Mouse (Mus musculus): ENCODE measurements around the gene Cdk10. TPM values are rescaled to one million over a fixed set of nuclear protein-coding genes. Genes with fewer than 3 reads are reported as not detected.
"Not testable (repeated sequence)": the region's sequence is repeated elsewhere in the genome, so short reads cannot be mapped to it uniquely, and the experiment has no call there.

Cdk10 gene
- 10 to 100 TPM; 21.0 to 32.5 TPM for polyA plus RNA-seq (2017; shearing (Covaris generic))

GRCm38 (mm10) chr8:123224278-123225266 lies at the start of gene Cdk10:
TSS of gene Cdk10 (plus strand) at chr8:123224842.
- peak; percentile 92 for ATAC-seq

DNA sequence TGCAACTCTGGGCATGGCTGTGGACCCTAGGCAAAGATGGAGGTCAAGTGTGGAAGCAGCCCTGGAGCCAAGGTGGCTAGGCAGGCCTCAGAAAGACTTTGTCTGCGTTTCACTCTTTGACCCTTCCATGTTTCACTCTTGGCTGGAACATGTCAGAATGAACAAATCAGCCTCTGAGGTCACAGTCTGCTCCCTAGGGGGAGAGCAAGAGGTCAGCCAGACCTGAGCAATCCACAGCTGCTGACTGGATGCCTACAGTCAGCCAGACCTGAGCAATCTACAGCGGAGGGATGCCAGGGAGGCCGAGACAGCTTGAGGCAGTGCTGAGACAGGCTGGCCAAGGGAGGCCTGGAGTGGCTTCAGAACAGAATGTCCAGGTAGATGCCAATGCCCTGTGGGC lies 43.3 kb upstream of the Cdk10 start:
- ATAC-seq = no peak

- no peak for ATAC-seq
These were observed 38.9 kb upstream of the Cdk10 start, which contains the start of gene Dpep1 for GRCm38 (mm10) chr8:123185566-123186409. TSS of gene Dpep1 (plus strand) at chr8:123186242.

- ATAC-seq = no peak
These were observed 36.6 kb upstream of the Cdk10 start for GRCm38 (mm10) chr8:123188006-123188405.

DNA sequence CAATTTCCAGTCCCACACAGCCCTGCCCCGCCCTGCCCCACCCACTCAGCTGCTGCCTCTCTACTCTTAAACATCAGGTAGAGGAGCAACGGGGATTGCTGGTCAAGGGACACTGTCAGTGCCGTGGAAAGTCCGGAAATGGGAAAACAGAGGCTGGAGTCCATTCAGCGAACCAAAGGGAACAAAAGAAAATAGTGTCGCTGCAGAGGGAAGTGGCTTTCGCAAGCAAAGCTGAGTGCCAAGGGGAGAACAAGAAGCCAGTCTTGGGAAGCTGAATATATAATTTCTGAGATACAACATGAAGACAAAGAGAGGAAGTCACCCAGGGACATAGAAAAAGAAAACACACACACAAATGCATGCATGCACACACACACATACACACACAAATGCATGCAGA lies 35.8 kb upstream of the Cdk10 start:
- no peak for ATAC-seq

GRCm38 (mm10) chr8:123190678-123191077 lies 34.0 kb upstream of the Cdk10 start:
- ATAC-seq = peak; percentile 58

- no peak for ATAC-seq
These were observed 32.7 kb upstream of the Cdk10 start for GRCm38 (mm10) chr8:123191908-123192307.

- ATAC-seq = no peak
These were observed 30.9 kb upstream of the Cdk10 start for GRCm38 (mm10) chr8:123193771-123194170.

GRCm38 (mm10) chr8:123197016-123197415 lies 27.6 kb upstream of the Cdk10 start:
- ATAC-seq = not testable (repeated sequence)

- no peak for ATAC-seq
These were observed 24.8 kb upstream of the Cdk10 start for GRCm38 (mm10) chr8:123199864-123200263.

DNA sequence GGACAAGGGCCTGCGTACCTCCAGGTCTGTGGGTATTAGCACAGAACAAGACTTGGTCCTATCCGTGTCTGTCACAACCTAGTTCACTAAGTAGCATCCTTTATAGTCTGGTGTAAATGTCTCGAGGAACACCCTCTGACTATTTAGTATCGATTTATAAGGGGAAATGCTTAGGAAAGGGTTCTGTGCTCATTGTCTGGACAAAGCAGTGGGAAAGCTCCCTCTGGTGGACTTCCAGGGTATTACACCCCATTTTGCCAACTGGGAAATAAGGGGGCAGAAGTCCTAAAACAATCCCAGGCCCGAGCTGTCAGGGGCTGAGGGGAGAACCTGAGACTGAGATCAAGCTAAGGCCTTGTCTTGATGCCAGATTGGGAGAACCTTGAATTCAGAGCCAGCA lies 22.4 kb upstream of the Cdk10 start:
- ATAC-seq = peak; percentile 34

- ATAC-seq = peak; percentile 82
These were observed 21.1 kb upstream of the Cdk10 start for GRCm38 (mm10) chr8:123203571-123203970.

DNA sequence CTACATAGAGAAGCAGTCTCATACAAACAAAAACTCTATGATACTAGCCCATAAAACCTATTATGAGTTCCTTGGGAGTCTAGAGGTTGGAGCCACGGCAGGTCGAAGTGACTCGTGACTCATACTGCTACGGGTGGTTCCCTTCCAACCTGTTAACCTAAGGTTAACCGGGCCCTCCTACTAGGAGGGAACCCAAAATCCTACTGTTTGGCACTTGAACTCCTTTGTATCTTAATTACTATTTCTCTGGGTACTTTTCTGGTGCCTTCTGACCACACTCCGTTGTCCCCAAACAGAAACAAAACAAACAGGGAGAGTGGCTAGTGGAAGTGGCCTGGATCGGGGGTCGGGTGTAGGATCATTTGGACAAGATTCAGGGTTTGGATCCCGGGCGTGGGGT lies 12.8 kb upstream of the Cdk10 start:
- peak; percentile 14 for ATAC-seq

DNA sequence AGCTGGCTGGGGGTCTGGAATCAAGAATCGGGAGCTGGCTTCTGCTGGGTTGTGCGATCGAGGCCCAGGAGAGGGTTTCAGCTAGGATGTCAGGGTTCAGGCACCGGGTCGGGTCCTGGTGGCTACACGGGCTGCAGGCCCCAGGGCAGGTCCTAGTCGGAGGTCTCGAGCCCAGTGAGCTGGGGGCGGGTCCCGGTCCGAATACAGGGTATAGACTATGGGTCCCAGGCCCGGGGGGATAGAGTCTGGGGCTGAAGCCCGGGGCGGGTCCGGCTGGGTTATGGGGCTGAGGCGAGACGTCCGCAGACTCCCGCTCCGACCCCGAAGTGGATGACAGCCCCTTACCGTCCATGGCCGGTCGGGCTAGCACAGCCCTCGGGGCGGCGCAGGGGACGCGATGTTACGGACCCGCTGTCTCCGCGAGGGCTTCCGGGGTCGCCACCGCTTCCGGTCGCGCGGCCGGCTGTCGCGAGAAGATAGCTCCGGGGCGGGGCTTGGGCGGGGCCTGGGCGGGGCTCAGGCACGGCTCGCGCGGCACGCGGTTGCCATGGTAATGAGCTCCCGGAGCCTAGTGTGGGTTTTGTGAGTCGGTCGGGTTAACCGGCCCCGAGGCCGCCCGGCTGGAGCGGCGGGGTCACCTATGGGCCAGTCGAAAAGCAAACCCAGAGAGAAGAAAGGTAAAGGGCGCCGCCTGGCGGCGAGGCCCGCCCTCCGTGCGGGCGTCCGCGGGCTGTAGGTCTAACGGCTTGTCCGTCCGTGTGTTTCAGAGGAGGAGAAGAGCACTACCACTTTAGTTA lies 12.1 kb upstream of the Cdk10 start, which contains the start of the genes Chmp1a and Spata33:
Chmp1a (minus strand) TSS at position 443 of the 797 bp plus-strand sequence.
Spata33 (plus strand) TSS at position 512 of the 797 bp plus-strand sequence.
- ATAC-seq = peak; percentile 93

- no peak for ATAC-seq
These were observed 11.4 kb upstream of the Cdk10 start for GRCm38 (mm10) chr8:123213118-123213772.

DNA sequence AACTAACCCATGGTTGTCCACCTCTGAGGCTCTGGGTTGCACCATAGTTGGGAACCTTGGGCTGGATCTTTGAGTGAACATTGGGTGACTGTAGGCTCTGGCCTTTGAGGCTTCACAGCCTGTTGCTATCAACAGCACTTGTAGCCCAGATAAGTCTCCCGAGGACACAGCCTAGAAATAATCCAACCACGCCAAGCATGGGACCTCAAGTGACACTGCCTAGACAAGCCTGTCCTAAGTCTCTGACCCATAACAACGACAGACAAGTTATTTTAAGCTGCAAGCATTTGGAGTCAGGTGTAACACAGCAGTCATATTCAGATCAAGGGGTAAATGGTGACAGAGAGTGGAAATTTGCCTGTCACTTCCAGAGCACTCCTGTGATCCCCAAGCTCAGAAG lies 9.2 kb upstream of the Cdk10 start:
- ATAC-seq = no peak

- ATAC-seq = no peak
These were observed 3.7 kb upstream of the Cdk10 start for GRCm38 (mm10) chr8:123220917-123221316.

- no peak for ATAC-seq
These were observed 3.8 kb downstream of the Cdk10 start for GRCm38 (mm10) chr8:123228416-123228815.

- not testable (repeated sequence) for ATAC-seq
These were observed 5.7 kb downstream of the Cdk10 start for GRCm38 (mm10) chr8:123230326-123230725.

DNA sequence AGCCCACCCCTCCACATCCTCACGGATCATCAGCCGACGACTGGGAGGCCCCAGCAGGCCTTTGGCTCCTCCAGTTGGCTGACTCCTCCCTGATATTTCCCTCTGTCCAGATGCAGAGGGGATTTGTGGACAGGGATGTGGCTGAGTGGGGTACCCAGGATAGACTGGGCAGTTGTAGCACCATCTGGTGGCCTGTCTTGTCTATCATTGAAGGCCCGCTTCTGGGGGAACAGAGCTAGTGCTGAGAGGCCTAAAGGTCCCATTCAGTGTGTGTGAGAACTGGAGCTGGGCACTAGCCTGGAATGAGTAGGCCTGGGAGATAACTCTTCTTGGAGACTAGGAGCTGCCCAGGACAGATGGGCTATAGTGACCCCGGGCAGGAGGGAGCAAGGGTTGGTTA lies 7.1 kb downstream of the Cdk10 start:
- no peak for ATAC-seq

- ATAC-seq = no peak
These were observed 7.9 kb downstream of the Cdk10 start for GRCm38 (mm10) chr8:123232553-123232952.

- no peak for ATAC-seq
These were observed 8.7 kb downstream of the Cdk10 start for GRCm38 (mm10) chr8:123233300-123233699.
